Mouse (Mus musculus): ENCODE data around the gene Afap1l2. TPM values are rescaled to one million over a fixed set of nuclear protein-coding genes. Genes with fewer than 3 reads are reported as not detected.

The Afap1l2 gene
- polyA plus RNA-seq, 2 experiments: 0.44 to 0.57 TPM

DNA sequence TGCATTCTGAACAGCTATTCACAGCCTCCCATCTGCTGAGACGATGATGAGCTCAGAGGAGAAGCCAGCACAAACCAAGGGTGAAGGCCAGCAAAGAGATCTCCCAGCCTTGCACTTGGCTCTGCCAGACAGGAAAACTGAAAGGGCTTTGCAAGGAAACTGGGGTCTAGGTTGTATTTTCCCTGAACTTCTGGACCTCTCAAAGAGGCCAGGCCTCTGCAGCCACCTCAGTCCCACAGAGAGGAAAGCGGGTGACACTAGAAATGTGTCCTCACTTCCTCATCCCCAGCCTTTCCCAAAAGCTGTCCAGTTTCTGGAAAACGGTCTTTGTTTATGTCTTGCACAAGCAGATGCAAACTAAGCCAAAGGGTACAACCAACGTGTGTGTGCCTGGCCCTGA is 54.2 kb downstream of the Afap1l2 start:
- 48% methylated on average over 4 of the region's 4 CpGs for WGBS (ENCODE audit: insufficient replicate concordance)
- DNase-seq (ENCODE audit: low read depth in 3 of 3, low spot score in 3 of 3) (no peak), ATAC-seq (ENCODE audit: insufficient read depth) (no peak)
- no peaks in the 10 kb centered on the region for H3K9me3 ChIP-seq (ENCODE audit: control insufficient read depth, low read length)
- no peaks in the 10 kb centered on the region for H3K36me3 ChIP-seq (replicated peaks; ENCODE audit: control insufficient read depth, insufficient read depth, low read depth)
- no peak overlapping the region for H3K27ac ChIP-seq
- H3K4me2 ChIP-seq (ENCODE audit: low read depth): no peak overlapping the region
- TF ChIP-seq EP300 (IDR thresholded peaks at IDR 0.05; ENCODE audit: low read depth): no peak
- TF ChIP-seq CTCF (IDR thresholded peaks at IDR 0.05; ENCODE audit: low read depth): no peak
- no peaks in the 10 kb centered on the region for H3K4me1 ChIP-seq (replicated peaks; ENCODE audit: control insufficient read depth in 2 of 2, insufficient read depth in 2 of 2, low read length in 1 of 2)
- H3K27me3 ChIP-seq (ENCODE audit: control insufficient read depth, insufficient read depth, low read length): no peaks in the 10 kb centered on the region
- H3K9ac ChIP-seq (replicated peaks): no peak overlapping the region
- H3K4me3 ChIP-seq (ENCODE audit: insufficient read depth in 1 of 2, low read depth in 2 of 2, low read length in 2 of 2): no peak overlapping the region

DNA sequence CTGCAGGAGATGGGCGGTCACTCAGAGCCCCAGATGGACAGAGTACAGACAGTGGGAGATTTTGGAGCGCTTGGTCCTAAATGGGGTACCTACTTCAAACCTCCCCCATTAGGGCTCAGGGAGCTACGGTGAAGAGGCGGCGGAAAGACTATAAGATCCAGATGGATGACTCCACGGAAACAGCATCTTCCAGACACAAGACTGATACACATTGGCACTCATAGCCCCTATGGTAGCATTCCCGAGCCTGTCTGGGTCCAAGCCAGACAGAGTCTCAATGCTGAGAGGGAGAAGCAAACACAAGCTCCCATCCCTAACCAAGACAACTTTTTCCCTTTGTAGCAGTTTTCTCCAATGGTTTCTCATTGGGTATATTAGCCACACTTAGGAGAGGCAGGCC is 57.2 kb downstream of the Afap1l2 start:
- Histone ChIP-seq H3K9me3 (ENCODE audit: control insufficient read depth, low read length) (no peaks in the 10 kb centered on the region), H3K27me3 (ENCODE audit: control insufficient read depth, insufficient read depth, low read length) (no peaks in the 10 kb centered on the region), H3K36me3 (replicated peaks; ENCODE audit: control insufficient read depth, insufficient read depth, low read depth) (no peaks in the 10 kb centered on the region), H3K27ac (no peak overlapping the region), H3K4me1 (replicated peaks; ENCODE audit: control insufficient read depth in 2 of 2, insufficient read depth in 2 of 2, low read length in 1 of 2) (no peaks in the 10 kb centered on the region), H3K4me3 (ENCODE audit: insufficient read depth in 1 of 2, low read depth in 2 of 2, low read length in 2 of 2) (no peak overlapping the region), H3K4me2 (ENCODE audit: low read depth) (no peak overlapping the region), H3K9ac (replicated peaks) (no peak overlapping the region)
- no peak for DNase-seq (ENCODE audit: low read depth in 3 of 3, low spot score in 3 of 3)
- TF ChIP-seq EP300 (IDR thresholded peaks at IDR 0.05; ENCODE audit: low read depth): no peak
- TF ChIP-seq CTCF (IDR thresholded peaks at IDR 0.05; ENCODE audit: low read depth): no peak
- no peak for ATAC-seq (ENCODE audit: insufficient read depth)
- 81% methylated on average over 7 of the region's 7 CpGs for whole genome bisulfite sequencing (ENCODE audit: insufficient replicate concordance)

DNA sequence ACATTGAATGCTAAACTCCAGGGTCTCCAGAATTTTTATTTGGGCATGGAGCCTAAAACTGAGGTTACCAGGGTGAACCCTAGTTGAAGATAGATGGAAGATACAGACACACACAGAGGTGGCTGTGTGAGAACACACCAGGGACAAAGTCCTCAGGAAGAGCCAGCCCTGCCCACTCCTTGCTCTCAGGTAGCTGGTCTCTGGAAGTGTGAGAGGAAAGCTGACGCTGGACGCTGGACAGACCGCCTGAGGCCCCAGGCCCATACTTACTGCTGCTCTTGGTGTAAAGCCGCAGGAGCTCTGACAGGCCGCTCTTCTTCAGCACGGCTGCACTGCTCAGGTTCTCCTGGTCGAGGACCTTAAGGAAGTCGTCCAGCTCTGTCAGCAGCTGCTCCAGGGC is 58.2 kb downstream of the Afap1l2 start:
- DNase-seq (ENCODE audit: low read depth in 3 of 3, low spot score in 3 of 3) (no peak), ATAC-seq (ENCODE audit: insufficient read depth) (no peak)
- H3K36me3 ChIP-seq (replicated peaks; ENCODE audit: control insufficient read depth, insufficient read depth, low read depth): no peaks in the 10 kb centered on the region
- no peak overlapping the region for H3K27ac ChIP-seq
- H3K4me1 ChIP-seq (replicated peaks; ENCODE audit: control insufficient read depth in 2 of 2, insufficient read depth in 2 of 2, low read length in 1 of 2): no peaks in the 10 kb centered on the region
- H3K9ac ChIP-seq (replicated peaks): no peak overlapping the region
- no peaks in the 10 kb centered on the region for H3K27me3 ChIP-seq (ENCODE audit: control insufficient read depth, insufficient read depth, low read length)
- no peaks in the 10 kb centered on the region for H3K9me3 ChIP-seq (ENCODE audit: control insufficient read depth, low read length)
- no peak overlapping the region for H3K4me3 ChIP-seq (ENCODE audit: insufficient read depth in 1 of 2, low read depth in 2 of 2, low read length in 2 of 2)
- 57% methylated on average over 8 of the region's 8 CpGs for WGBS (ENCODE audit: insufficient replicate concordance)
- H3K4me2 ChIP-seq (ENCODE audit: low read depth): no peak overlapping the region
- no peak for TF ChIP-seq EP300 (IDR thresholded peaks at IDR 0.05; ENCODE audit: low read depth)
- no peak for TF ChIP-seq CTCF (IDR thresholded peaks at IDR 0.05; ENCODE audit: low read depth)

DNA sequence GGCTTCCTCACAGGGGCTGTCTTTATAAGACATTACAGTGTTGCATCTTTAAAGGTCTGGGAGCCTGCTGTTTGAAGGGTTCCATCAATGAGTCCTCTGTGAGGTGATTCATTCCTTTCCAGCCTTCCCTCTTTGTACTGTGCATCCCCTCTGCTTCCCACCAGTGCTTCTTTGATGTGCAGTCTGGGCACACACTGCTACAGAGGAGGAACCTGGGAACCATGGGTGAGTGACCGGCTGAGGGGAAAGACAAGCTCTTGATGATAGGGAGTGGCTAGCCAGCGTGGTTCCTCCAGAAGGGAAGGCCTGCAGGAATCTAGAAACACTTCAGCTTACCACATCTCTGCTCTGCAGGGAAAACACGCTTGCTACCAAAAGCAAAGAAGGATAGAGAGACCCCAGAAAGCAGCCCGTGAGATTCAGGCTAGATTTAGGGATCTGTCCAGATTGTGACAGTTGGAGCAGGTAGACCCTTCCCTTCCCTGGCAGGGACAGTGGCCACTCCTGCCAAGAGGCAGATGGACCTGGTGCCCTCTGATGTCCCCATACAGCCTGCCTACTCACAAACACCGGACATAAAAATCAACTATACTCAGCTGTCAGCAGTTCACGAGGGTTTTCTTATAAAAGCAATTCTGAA is 59.9 kb downstream of the Afap1l2 start:
- no peaks in the 10 kb centered on the region for H3K4me1 ChIP-seq (replicated peaks; ENCODE audit: control insufficient read depth in 2 of 2, insufficient read depth in 2 of 2, low read length in 1 of 2)
- H3K9me3 ChIP-seq (ENCODE audit: control insufficient read depth, low read length): no peaks in the 10 kb centered on the region
- no peak overlapping the region for H3K4me3 ChIP-seq (ENCODE audit: insufficient read depth in 1 of 2, low read depth in 2 of 2, low read length in 2 of 2)
- H3K4me2 ChIP-seq (ENCODE audit: low read depth): no peak overlapping the region
- TF ChIP-seq CTCF (IDR thresholded peaks at IDR 0.05; ENCODE audit: low read depth) (no peak), EP300 (IDR thresholded peaks at IDR 0.05; ENCODE audit: low read depth) (no peak)
- 46% methylated on average over 6 of the region's 6 CpGs for WGBS (ENCODE audit: insufficient replicate concordance)
- H3K9ac ChIP-seq (replicated peaks): no peak overlapping the region
- H3K27me3 ChIP-seq (ENCODE audit: control insufficient read depth, insufficient read depth, low read length): no peaks in the 10 kb centered on the region
- no peak for ATAC-seq (ENCODE audit: insufficient read depth)
- H3K27ac ChIP-seq: no peak overlapping the region
- H3K36me3 ChIP-seq (replicated peaks; ENCODE audit: control insufficient read depth, insufficient read depth, low read depth): no peaks in the 10 kb centered on the region
- no peak for DNase-seq (ENCODE audit: low read depth in 3 of 3, low spot score in 3 of 3)

DNA sequence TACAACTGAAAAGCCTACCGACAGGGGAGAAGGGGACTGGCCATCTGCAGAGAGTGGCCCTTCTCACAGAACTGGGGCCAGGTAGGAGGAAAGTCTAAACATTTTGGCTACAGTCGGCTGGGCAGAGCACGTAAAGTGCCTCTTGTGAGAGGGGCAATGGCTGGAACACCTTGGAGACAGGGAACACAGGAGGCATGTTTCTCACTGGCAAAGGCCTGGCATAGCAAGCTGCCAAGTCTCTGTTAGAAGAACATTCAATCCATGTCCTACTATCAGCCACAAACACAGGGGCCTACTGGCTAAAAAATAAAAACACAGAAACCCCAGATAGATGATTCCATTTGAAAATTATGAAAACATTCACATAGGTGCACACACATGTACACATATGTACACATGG is 61.3 kb downstream of the Afap1l2 start:
- no peak overlapping the region for H3K27ac ChIP-seq
- ATAC-seq (ENCODE audit: insufficient read depth) (no peak), DNase-seq (ENCODE audit: low read depth in 3 of 3, low spot score in 3 of 3) (no peak)
- TF ChIP-seq CTCF (IDR thresholded peaks at IDR 0.05; ENCODE audit: low read depth): no peak
- H3K4me3 ChIP-seq (ENCODE audit: insufficient read depth in 1 of 2, low read depth in 2 of 2, low read length in 2 of 2): no peak overlapping the region
- 59% methylated on average over 3 of the region's 3 CpGs for WGBS (ENCODE audit: insufficient replicate concordance)
- no peak overlapping the region for H3K4me2 ChIP-seq (ENCODE audit: low read depth)
- no peak overlapping the region for H3K9ac ChIP-seq (replicated peaks)
- no peaks in the 10 kb centered on the region for H3K4me1 ChIP-seq (replicated peaks; ENCODE audit: control insufficient read depth in 2 of 2, insufficient read depth in 2 of 2, low read length in 1 of 2)
- H3K27me3 ChIP-seq (ENCODE audit: control insufficient read depth, insufficient read depth, low read length): no peaks in the 10 kb centered on the region
- no peaks in the 10 kb centered on the region for H3K36me3 ChIP-seq (replicated peaks; ENCODE audit: control insufficient read depth, insufficient read depth, low read depth)
- H3K9me3 ChIP-seq (ENCODE audit: control insufficient read depth, low read length): no peaks in the 10 kb centered on the region
